Mouse (Mus musculus) retina, embryonic 14.5 days (tissue): ENCODE measurements around the gene Bicral.

Experiments
- DNase-seq: peaks from one replicate; pipeline ENCODE4 v3.0.0-alpha.2; 2015; ENCODE audit warnings: low spot score

Bicral gene

DNA sequence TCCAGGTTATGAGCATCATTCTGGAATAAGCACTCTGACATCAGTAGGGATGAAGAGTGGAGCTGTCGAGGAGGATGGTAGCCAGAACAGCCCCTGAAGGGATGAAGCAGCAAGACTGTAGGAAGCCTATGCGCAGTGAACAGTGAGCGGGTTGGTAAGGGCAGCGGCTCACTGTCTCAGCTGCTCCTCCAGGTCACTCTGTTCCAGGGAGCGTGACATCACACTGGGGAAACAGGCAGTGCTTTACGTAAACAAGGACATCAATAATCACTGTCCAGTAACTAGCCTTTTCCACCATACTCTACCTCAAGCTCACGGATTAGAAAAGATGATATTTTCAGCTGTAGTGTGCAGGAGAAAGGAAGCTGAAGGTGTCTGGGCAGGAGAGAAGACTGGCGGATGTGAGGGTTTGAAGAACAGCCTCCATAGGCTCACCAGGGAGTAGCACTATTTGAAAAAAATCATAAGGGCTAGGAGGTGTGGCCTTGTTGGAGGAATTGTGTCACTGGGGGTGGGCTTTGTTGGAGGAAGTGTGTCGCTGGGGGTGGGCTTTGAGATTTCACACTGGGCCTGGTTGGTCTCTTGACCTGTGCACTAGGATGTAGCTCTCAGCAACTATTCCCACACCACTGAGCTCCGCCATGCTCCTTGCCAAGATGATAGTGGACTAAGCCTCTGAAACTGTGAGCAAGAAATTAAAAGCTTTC, 17.8 kb downstream of the Bicral start:
- DNase-seq = no peak

DNA sequence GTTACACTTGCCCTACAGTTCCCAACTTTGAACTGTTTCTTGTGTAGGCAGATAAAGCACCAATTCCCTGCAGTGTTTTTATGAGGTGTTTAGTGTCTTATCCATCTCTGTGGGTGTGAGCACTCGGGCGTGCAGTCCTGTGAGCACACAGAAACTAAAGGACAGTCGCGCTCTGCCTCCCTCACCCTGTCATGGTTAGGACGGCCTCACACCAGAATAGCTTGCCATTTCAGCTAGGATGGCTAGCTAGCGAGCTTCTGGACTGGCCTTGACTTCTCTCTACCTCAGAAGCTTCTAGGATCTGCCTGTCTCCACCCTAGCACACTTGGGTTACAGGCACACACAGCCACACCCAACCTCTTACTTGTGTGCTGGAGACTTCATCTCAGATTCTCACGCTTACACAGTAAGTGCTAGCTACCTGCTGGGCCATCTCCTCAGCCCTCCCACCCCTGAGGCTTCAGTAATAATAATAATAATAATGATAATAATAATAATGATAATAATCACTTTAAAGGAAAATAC, 19.8 kb downstream of the Bicral start:
- no peak for DNase-seq

DNA sequence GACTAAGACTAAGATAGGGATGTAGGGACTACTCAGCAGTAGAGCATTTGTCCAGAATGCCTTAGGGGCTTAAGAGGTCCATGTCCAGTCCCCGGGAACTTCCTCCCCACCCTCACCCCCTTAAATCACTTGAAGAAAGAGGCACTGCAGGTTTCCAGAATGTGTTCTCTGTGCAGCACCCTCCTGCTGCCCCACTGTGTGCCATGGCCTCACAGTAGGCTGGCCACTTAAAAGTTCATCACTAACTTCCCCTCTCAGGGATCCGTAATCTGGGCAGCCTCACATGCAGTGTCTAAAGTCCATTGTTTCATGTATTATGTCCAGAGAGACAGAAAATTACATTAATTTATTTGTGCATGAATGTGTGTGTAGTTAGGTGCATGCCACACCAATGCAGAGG, 20.4 kb downstream of the Bicral start:
- no peak for DNase-seq

DNA sequence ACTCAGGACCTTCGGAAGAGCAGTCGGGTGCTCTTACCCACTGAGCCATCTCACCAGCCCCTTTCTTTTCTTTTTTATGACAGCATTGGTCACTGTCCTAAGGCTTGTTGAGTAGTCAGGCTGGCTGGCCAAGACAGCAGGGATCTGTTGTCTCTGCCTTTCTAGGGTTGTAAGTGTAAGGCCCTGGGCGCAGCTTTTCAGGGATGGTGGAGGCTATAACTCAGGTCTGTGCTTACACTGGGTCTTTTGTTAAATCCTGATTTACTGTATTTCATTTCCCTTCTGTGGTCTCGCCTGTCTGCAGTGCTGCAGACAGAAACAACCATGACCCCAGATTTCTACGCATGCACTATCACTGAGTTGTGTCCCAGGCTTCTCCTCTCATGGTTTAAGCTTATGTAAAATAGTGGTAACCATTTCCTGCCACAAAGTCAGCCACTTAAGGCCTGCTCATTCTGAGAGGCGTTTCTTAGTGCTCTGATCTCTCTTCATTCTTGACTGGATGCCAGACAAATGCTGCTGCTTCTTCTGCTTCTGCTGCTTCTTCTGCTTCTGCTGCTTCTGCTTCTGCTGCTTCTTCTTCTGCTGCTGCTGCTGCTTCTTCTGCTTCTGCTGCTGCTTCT, 23.1 kb downstream of the Bicral start:
- DNase-seq = no peak

DNA sequence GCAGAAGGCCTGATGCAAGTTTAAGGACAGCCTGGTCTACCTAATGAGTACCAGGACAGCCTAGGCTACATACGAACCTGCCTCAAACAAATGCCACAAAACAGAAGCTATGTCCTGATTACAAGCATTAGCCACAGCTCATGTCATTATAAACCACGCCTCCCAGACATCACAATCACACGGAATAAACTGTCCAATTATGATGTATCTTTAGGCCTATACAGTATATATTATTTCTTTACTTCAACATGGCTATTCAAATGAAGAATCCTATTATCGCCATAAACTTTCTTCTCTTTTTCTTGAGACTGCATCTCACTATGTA, 25.3 kb downstream of the Bicral start:
- DNase-seq = no peak

DNA sequence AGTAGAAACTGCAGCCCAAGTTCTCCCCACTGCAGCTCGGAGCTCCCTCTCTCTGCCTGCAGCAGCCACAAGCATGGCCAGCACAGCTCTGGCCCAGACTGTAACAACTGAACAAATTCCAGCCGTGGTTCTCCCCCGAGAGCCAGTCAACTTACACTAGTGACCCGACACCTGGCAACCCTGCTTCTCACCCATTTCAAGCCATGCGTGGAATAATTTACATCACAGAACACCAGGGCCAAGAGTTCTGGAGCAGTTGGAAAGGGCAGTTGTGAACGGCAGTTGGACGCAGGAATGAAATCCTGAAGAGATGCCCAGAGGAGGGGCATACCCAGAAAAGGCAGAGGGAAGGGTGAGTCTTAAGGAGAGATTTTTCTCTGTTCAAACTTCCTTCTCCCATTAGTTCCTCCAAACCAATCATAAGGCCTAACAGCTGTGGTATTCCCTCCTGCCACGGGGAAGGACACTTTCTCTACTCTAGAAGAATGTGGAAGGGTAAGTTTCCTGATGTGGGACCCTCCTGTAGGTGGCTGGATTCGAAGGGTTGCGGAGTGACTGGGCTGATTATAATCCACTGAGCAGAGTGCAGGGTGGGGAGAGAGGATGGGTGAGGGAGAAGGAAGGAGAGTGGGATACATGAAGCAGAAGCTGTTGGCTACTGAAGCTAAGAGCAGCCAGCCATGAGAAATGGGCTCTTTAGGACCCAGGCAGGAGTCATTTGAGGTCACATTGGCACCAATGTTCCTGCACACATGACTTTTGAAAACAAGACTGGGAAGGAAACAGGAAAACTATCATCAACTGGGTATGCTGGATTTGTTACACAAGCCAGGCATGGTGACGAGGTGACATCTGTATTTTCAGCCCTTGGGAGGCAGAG, 25.9 kb downstream of the Bicral start:
- no peak for DNase-seq

DNA sequence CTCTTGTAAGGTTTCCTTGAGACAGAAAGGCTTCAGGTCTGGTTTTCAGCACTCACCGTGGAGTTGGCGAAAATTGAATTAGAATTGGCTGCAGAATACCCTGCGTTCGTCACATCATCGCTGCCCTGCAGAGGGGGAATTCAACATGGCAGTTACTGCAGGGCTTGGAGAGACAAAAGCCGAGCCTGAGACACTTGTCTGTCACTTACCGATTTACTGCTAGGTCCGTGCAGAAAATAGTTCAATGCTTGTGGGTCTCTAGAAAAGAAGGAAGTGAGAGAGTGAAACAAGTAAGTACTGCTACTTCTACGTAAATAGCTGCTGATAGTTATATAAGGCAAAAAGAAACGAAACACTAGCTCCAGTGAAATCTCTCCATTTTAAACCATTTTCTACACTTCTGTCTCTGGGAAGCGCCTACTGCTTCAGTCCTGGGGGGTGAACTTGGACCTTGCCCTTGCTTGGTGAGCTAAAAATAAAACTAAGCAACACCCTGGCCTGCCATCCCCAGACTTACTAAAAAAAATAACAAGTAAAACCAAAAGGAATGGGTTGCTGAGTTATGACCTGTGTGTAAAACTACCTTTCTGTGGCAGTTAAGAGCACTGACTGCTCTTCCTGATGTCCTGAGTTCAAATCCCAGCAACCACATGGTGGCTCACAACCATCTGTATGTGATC, 28.3 kb downstream of the Bicral start:
- no peak for DNase-seq

DNA sequence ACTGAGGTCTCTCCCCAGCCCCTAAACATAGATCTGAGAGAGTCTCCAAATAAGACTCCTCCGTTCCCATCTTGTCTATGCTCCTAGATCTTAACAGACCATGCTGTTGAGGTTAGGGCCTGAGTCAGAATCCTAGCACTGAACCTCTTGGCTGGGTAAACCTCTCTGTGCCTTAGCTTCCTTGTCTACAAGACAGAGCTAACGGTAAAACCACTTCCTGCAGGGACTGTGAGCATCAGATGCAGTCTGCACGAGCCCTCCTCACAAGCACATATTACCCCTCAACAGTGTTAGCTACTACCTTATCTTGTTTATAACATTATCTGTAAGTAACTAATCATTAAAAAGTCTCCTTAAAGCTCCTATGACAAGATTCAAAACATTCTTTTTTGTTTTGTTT, 29.3 kb downstream of the Bicral start:
- DNase-seq = no peak

DNA sequence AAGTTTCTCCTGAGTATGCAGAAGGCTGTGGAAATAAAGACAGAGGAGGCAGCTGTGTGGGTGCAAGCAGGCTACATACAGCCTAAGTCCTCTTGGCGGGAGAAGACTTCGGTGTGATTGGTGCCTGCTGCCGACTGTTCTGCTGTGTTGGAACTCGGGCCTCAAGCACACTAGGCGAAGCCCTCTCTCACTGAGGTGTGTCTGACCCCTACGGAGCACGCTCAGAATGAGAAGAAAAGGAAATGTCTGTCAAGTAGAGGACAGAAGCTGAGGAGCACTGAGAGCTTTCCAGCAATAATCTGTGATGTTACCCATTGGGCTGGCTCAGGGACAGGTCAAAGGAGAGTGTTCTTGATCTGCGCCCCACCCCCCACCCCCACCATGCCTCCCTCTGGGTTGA, 35.2 kb downstream of the Bicral start:
- DNase-seq = no peak

DNA sequence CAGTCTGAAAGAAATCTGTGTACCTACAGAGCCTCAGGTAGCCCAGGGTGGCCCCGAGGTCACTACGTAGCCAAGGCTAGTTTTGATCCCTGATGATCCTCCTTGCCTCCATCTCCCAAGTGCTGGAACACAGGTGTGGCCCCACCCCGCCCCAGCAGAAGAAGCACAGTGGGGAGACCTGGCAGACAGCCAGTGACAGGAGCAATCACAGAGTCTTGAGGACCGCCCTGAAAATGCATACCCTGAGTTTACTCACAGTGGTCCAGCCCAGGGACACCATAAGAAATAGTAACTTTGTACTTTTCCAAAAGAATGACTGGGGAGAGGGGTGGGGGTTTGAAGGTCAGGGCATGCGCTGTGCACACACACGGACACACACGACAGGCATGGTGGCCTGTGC, 37.7 kb downstream of the Bicral start:
- no peak for DNase-seq

DNA sequence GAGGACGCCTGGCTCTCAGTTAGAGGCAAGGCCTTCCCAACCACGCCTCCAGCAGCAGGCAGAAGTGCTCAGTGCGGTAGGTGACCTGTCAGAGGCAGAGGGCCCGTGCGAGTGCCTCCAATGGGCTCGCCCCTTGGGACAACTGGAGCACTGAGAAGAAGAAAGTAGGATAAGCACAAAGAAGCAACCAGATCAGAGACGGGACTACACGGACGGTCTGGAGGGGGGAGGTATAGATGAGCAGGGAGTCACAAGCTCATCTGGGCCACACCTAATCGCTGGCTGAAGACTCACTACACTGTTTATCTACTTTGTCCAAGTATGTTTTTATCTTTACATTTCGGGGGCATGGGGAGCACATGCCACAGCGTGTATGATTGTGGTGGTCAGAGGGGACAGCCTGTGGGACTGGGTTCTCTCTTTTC, 40.5 kb downstream of the Bicral start:
- no peak for DNase-seq

DNA sequence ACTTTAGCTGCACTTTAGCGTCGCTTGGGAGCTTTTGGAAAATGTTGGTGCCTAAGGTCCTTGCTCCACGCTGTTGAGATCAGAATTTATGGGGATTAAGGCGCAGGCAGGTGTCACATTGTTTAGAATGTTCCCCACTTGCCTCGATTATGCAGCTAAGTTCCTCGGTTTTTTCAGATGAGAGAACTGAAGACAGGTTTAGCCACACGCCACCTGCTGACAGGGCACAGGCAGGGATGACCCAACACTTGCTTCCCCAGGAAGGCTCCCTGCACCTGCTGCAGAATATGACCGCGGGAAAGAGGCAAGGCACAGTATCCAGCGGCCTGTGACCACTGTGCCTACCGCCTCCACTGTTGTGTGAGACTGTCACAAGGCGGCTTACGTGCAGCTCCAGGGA, 42.0 kb downstream of the Bicral start:
- no peak for DNase-seq

DNA sequence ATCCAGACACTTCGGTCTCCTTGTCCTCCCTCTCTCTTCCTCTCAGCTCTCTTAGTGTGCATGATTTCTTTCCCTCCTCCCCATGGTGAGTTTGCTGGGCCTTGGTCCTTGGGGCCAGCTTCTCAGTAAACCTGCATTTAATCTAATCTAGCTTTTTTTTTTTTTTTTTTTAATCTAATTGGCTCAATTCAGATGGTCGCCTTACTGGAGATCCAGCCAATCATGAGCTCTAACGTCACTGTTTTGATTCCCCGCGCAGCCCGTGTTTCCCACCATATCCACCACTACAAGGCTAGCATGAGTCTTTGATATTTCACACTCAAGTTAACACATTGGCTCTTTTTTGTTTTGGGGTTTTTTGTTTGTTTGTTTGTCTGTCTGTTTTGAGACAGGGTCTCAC, 43.8 kb downstream of the Bicral start:
- DNase-seq = no peak

DNA sequence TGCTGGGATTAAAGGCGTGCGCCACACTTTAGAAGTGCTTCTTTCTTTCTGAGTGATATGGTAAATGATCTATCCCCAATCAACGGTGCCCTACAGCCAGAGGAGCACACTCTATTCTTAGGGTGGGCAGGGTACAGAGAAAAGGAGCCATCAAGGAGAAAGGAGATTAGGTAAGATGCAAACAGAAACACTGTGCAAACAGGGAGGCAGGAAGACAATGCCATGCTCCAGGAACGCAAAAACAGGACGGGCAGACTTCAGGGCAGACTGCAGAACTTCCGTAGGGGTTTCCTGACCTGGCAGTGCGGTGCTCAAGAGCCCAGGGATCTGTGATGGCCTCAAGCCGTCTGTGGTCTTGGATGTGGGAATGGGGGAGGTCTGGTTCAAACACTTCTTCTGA, 44.6 kb downstream of the Bicral start:
- no peak for DNase-seq

DNA sequence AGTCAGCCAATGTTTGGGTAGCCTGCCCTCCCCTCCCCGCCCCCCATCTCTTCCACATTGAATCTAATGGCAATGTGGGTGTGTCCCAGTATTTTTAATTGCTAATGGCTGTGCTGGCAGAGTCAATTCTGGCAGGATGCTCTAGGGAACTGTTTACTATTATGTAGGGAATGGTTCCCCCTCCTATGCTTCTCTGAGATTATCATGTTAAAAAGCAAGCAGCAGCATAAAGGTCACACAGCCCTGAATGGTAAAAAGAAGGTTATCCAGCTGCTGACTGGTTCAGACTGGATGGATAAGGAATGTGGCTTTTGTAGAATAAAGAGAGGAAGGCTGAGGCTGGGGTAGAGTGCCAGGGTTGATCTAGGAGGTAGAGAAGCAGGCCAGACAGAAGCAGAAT, 45.8 kb downstream of the Bicral start:
- DNase-seq = no peak

DNA sequence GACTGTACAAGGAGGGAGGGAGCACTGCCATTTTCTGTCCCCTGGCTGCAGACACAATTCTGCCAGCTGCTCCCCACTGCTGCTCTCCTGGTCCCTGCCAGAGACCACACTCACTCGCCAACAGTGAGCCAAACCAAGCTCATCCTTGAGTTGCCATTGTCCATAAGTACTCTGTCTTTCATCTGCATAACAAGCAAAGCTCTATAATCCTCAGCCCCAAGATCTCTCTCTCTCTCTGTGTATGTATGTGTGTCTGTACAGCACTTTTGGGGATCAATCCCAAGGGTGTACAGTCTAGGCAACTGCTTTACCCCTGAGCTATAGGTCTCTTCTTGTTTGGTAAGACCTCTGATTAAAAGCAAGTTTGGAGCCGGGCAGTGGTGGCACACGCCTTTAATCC, 47.6 kb downstream of the Bicral start:
- DNase-seq = no peak

DNA sequence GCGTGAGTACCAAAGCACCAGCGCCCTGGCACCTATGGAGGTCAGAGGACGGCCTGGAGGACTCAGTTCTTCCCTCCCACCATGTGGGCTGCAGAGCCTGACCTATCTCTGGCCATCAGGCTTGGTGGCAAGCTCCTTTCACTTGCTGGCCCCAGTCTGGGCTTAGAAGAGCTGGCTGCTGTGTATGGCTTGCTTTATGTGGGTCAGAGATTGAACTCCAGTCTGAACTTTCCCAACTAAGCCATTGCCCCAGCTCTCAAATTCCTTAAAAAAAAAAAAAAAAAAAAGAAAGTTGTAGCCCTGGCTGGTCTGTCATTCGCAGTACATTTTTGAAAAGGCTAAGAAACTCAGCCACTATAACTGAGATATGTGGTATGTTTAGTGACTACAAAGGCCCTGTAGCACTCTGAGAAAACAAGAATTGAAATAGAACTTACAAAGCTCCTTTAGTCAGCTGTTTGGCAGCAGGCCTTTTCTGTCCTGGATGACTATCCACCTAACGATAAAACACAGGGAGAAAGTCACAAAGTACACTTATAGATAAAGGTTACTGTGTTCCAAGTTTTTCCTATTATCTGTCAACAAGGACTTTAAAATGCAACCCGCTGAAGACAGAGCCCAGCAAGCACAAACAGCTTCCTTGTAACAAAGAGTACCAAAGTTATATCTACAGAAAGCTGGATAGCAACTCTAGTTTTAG, 49.0 kb downstream of the Bicral start:
- DNase-seq = no peak

DNA sequence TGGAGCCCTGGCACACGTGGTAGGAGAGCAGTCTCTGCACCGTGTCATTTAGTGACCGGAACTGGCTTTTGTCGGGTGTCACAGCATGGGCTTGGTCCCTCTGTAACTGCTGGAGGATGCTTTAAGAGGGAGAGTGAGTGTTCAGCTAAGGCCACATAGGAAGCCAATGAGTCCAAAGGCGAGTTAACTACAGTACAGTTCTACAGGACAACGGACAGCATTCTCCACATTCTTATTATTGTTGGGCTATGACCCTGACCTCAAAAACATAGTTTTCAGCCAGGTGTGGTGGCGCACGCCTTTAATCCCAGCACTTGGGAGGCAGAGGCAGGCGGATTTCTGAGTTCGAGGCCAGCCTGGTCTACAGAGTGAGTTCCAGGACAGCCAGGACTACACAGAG, 49.9 kb downstream of the Bicral start:
- no peak for DNase-seq

DNA sequence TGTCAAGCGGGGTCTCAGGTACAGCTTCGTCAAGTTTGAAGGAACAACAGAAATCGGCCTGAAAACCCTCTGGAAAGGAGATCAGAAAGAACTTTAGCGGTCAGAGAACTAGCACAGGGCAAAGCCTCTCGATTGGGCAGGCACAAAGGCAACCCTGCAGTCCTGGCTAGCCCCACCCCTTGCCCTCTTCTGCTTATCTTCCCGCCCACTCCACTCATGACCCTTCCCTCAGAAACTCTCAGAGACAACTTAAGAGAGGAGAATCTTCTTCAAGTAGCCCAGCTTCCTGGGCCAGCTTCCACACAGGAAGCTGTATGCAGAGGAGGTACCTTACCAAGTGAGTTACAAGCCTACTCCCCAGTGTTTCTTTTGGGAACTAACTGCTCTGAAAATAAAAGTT, 56.5 kb downstream of the Bicral start:
- DNase-seq = no peak

DNA sequence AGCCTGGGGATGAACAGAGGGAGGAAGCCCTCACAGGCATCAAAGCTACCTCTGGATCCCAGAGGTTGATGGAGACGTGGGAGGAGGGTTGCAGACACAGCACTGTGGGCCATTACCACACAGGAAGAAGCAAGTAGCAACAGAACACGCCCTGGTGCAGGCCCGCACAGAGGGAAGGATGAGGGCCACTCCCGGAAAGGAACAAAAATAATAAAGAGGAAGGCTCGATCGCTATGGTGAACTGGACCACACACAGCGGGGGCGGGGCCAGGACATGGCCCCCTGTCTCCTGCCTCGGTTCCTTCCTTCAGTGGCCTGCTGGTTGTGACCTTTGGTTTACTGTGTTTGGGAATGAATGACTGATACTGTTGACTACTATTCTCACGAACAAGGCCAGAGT, 58.6 kb downstream of the Bicral start:
- no peak for DNase-seq

DNA sequence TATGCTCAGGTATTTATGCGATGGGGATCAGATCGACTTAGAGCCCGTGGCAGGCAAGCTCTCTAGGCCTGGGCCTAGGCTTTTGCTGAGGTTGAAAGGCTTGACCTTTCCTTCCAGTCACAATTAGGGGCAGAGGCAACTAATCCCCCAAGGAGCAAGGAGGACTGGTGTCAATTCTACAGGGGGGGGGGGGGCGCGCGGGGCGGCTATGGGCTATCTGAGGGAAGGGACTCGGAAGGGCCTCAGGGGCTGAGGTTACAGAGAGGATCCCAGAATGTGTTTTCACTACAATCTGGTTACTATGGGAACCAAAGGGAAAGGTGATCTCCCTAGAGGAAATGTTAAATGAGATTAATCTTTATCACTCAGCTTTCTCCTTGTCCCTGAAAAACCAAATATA, 60.9 kb downstream of the Bicral start:
- DNase-seq = no peak

DNA sequence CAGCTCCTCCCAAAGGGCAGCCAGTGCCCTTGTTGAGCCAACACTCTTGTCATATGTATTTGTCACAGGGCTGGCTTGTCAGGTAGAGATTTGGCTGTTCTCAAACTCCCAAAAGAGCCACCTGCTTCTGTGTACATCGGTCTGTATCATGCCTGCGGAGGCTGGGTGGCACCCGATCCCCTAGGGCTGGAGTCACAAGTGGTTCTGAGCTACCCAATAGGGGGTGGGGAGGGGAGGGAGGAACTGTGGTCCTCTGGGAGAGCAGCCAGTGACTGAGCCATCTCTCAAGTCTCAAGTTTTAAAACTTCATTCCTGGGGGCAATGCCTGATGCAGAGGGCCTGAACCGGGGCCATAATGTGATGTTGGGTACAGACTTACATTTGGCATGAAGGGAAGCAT, 61.5 kb downstream of the Bicral start:
- DNase-seq = no peak
